Mouse (Mus musculus) brain, embryonic 14.5 days (tissue): Measurements from ENCODE around the gene Phactr3.

Experiments
- CTCF ChIP-seq: fragments of 200-500 bp; IDR thresholded peaks from 2 replicates; pipeline ENCODE4 v1.5.1; 2012; ENCODE audit warnings: inconsistent platforms, mild to moderate bottlenecking, moderate library complexity, borderline replicate concordance; ENCODE audit not compliant: insufficient read depth, insufficient read length; ENCODE audit errors: extremely low read depth
- POLR2A ChIP-seq: fragments of 200-500 bp; IDR thresholded peaks from 2 replicates; pipeline ENCODE4 v1.6.1; 2012; ENCODE audit warnings: mild to moderate bottlenecking, inconsistent platforms, borderline replicate concordance; ENCODE audit not compliant: poor library complexity, insufficient read depth, insufficient read length, severe bottlenecking; ENCODE audit errors: extremely low read depth

- TF ChIP-seq CTCF (no peak), POLR2A (no peak)
These were observed 31.9 kb downstream of the Phactr3 start for GRCm38 (mm10) chr2:178150697-178151096.
